Mouse (Mus musculus) embryonic fibroblast, embryonic 13.5 days (primary cell): ENCODE results near the gene Tshz3.

ENCODE experiments used
- CTCF ChIP-seq: IDR thresholded peaks from 2 replicates; pipeline ENCODE4 v1.5.1; 2011; ENCODE audit warnings: mild to moderate bottlenecking, control low read depth, low read length, moderate library complexity, borderline replicate concordance; ENCODE audit not compliant: insufficient read depth
- POLR2A ChIP-seq: IDR thresholded peaks from 2 replicates; pipeline ENCODE4 v1.6.1; 2011; ENCODE audit warnings: low read depth, mild to moderate bottlenecking, control low read depth, low read length, moderate library complexity

GRCm38 (mm10) chr7:36692381-36692780 lies 5.5 kb upstream of the Tshz3 start:
- TF ChIP-seq POLR2A (no peak), CTCF (no peak)
